Mouse (Mus musculus) spleen, adult 12 weeks (tissue): ENCODE results near the gene Duoxa1.
"Not testable (repeated sequence)": the region's sequence is repeated elsewhere in the genome, so short reads cannot be mapped to it uniquely, and the experiment has no call there.

Source experiments
- DNase-seq: peaks from one replicate; pipeline ENCODE4 v3.0.0; 2022; ENCODE audit warnings: low spot score

Duoxa1 gene

GRCm38 (mm10) chr2:122313536-122313935, at the start of gene Duoxa1:
Gene Duoxa1, minus strand, starts transcription at chr2:122313730.
- no peak for DNase-seq

GRCm38 (mm10) chr2:122362622-122363523, 49.3 kb upstream of the Duoxa1 start:
- DNase-seq, result no peak

- DNase-seq, result no peak
Observed at GRCm38 (mm10) chr2:122361868-122362621, 48.5 kb upstream of the Duoxa1 start.

GRCm38 (mm10) chr2:122361181-122361580, 47.7 kb upstream of the Duoxa1 start:
- DNase-seq, result no peak

GRCm38 (mm10) chr2:122360310-122360709, 46.8 kb upstream of the Duoxa1 start:
- no peak for DNase-seq

GRCm38 (mm10) chr2:122356187-122356586, 42.7 kb upstream of the Duoxa1 start:
- DNase-seq, result no peak

GRCm38 (mm10) chr2:122355389-122355788, 41.9 kb upstream of the Duoxa1 start:
- DNase-seq, result no peak

- DNase-seq, result no peak
Observed at GRCm38 (mm10) chr2:122354191-122354929, 40.8 kb upstream of the Duoxa1 start.

- no peak for DNase-seq
Observed at GRCm38 (mm10) chr2:122353765-122354164, 40.2 kb upstream of the Duoxa1 start.

- no peak for DNase-seq
Observed at GRCm38 (mm10) chr2:122352992-122353391, 39.5 kb upstream of the Duoxa1 start.

- no peak for DNase-seq
Observed at GRCm38 (mm10) chr2:122351931-122352329, 38.4 kb upstream of the Duoxa1 start.

GRCm38 (mm10) chr2:122351156-122351930, 37.8 kb upstream of the Duoxa1 start:
- DNase-seq, result no peak

GRCm38 (mm10) chr2:122349136-122349785, 35.7 kb upstream of the Duoxa1 start:
- DNase-seq, result peak; percentile 17

GRCm38 (mm10) chr2:122348531-122349131, 35.1 kb upstream of the Duoxa1 start:
- peak; percentile 72 for DNase-seq

GRCm38 (mm10) chr2:122347257-122347656, 33.7 kb upstream of the Duoxa1 start:
- no peak for DNase-seq

- not testable (repeated sequence) for DNase-seq
Observed at GRCm38 (mm10) chr2:122346164-122346563, 32.6 kb upstream of the Duoxa1 start.

GRCm38 (mm10) chr2:122345106-122345893, 31.8 kb upstream of the Duoxa1 start:
- DNase-seq, result no peak

- no peak for DNase-seq
Observed at GRCm38 (mm10) chr2:122337291-122337690, 23.8 kb upstream of the Duoxa1 start.

- DNase-seq, result no peak
Observed at GRCm38 (mm10) chr2:122334170-122334569, 20.6 kb upstream of the Duoxa1 start.

GRCm38 (mm10) chr2:122332222-122332621, 18.7 kb upstream of the Duoxa1 start:
- DNase-seq, result no peak
